Mouse (Mus musculus): ENCODE results near the gene Emilin1.
A peak's percentile ranks its signal among the peaks of the same experiment; 100 is the strongest.
"Not testable (repeated sequence)": the region's sequence is repeated elsewhere in the genome, so short reads cannot be mapped to it uniquely, and the experiment has no call there.

The Emilin1 gene

GRCm38 (mm10) chr5:30913060-30913841 is at the start of gene Emilin1:
Gene Emilin1, plus strand, starts transcription at chr5:30913402.
- no peak for DNase-seq (ENCODE audit: low read depth, low spot score)

GRCm38 (mm10) chr5:30863852-30864251 is 49.4 kb upstream of the Emilin1 start:
- DNase-seq (ENCODE audit: low read depth, low spot score), result no peak

- no peak for DNase-seq (ENCODE audit: low read depth, low spot score)
Measured at GRCm38 (mm10) chr5:30864322-30864721, 48.9 kb upstream of the Emilin1 start.

- DNase-seq (ENCODE audit: low read depth, low spot score), result no peak
Measured at GRCm38 (mm10) chr5:30866871-30867270, 46.3 kb upstream of the Emilin1 start.

- DNase-seq (ENCODE audit: low read depth, low spot score), result no peak
Measured at GRCm38 (mm10) chr5:30867712-30868111, 45.5 kb upstream of the Emilin1 start, which contains the start of gene Tmem214. Gene Tmem214, plus strand, starts transcription at chr5:30868012.

- DNase-seq (ENCODE audit: low read depth, low spot score), result no peak
Measured at GRCm38 (mm10) chr5:30868981-30869380, 44.2 kb upstream of the Emilin1 start.

- peak; percentile 69 for DNase-seq (ENCODE audit: low read depth, low spot score)
Measured at GRCm38 (mm10) chr5:30869405-30870130, 43.6 kb upstream of the Emilin1 start.

- no peak for DNase-seq (ENCODE audit: low read depth, low spot score)
Measured at GRCm38 (mm10) chr5:30870131-30870406, 43.1 kb upstream of the Emilin1 start.

- DNase-seq (ENCODE audit: low read depth, low spot score), result no peak
Measured at GRCm38 (mm10) chr5:30872574-30872973, 40.6 kb upstream of the Emilin1 start.

- DNase-seq (ENCODE audit: low read depth, low spot score), result no peak
Measured at GRCm38 (mm10) chr5:30874365-30874764, 38.8 kb upstream of the Emilin1 start.

- no peak for DNase-seq (ENCODE audit: low read depth, low spot score)
Measured at GRCm38 (mm10) chr5:30878616-30879015, 34.6 kb upstream of the Emilin1 start.

- DNase-seq (ENCODE audit: low read depth, low spot score), result no peak
Measured at GRCm38 (mm10) chr5:30879347-30879943, 33.8 kb upstream of the Emilin1 start.

GRCm38 (mm10) chr5:30881839-30882238 is 31.4 kb upstream of the Emilin1 start:
- DNase-seq (ENCODE audit: low read depth, low spot score), result not testable (repeated sequence)

GRCm38 (mm10) chr5:30886209-30886608 is 27.0 kb upstream of the Emilin1 start:
- no peak for DNase-seq (ENCODE audit: low read depth, low spot score)

- DNase-seq (ENCODE audit: low read depth, low spot score), result no peak
Measured at GRCm38 (mm10) chr5:30886731-30887130, 26.5 kb upstream of the Emilin1 start.

- peak; percentile 57 for DNase-seq (ENCODE audit: low read depth, low spot score)
Measured at GRCm38 (mm10) chr5:30887331-30887761, 25.9 kb upstream of the Emilin1 start.

- DNase-seq (ENCODE audit: low read depth, low spot score), result peak; percentile 89
Measured at GRCm38 (mm10) chr5:30887858-30888336, 25.3 kb upstream of the Emilin1 start.

- peak; percentile 79 for DNase-seq (ENCODE audit: low read depth, low spot score)
Measured at GRCm38 (mm10) chr5:30888337-30889087, 24.7 kb upstream of the Emilin1 start, which contains the start of gene Agbl5. Gene Agbl5, plus strand, starts transcription at chr5:30888694.

- DNase-seq (ENCODE audit: low read depth, low spot score), result no peak
Measured at GRCm38 (mm10) chr5:30889088-30889754, 24.0 kb upstream of the Emilin1 start.

- no peak for DNase-seq (ENCODE audit: low read depth, low spot score)
Measured at GRCm38 (mm10) chr5:30890375-30890774, 22.8 kb upstream of the Emilin1 start.

GRCm38 (mm10) chr5:30901860-30902259 is 11.3 kb upstream of the Emilin1 start:
- no peak for DNase-seq (ENCODE audit: low read depth, low spot score)

All from retina, postnatal 7 days (tissue).